ENCODE assay signal across 11 mouse cellular contexts in the genomic region with DNA sequence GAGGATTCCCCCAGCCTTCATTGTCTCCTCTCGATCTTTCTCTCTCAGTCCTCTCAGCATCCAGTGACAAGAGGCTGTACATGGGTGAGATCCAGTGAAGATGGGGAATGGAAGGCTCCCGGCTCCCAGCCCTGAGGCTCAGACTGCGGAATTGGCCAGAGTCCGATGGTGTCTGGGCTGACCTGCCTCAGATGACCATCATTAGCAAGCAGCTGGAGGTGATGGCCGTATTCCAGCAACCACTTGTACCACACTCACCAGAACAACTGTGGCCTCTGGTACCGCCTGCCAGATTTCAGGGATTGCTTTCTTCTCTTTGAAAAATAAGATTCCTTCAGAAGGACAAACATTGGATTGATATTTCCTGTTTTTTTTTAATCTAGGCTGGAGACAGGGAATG. TPM values are rescaled to one million over a fixed set of nuclear protein-coding genes. Genes with fewer than 3 reads are reported as not detected.
DNase-seq lines count a peak whose midpoint lies in the region; ATAC-seq lines count a peak whose summit lies in the region.
"Had no signal": no experiment of that assay in that cellular context is flagged by ENCODE, and none has a peak within 500 bp of the region (broad histone marks: within the 10 kb centered on the region; RNA-seq: fewer than 3 reads in every experiment).

No protein-coding gene starts in this region.

- no peak overlapping the region for H3K9ac ChIP-seq in heart, embryonic 11.5 days (ENCODE audit: low read depth, low read length)
- H3K9ac ChIP-seq: heart, embryonic 15.5 days; limb, embryonic 15.5 days had no signal

- no peak overlapping the region for H3K4me3 ChIP-seq in heart, embryonic 11.5 days (ENCODE audit: low read depth, low read length)
- no peak overlapping the region for H3K4me3 ChIP-seq in embryonic facial prominence, embryonic 10.5 days
- no peak overlapping the region for H3K4me3 ChIP-seq in hindbrain, embryonic 10.5 days
- H3K4me3 ChIP-seq: heart, embryonic 15.5 days; limb, embryonic 15.5 days had no signal

- no peaks in the 10 kb centered on the region for H3K27me3 ChIP-seq in heart, embryonic 11.5 days (ENCODE audit: control insufficient read depth, insufficient read depth, low read length)
- no peaks in the 10 kb centered on the region for H3K27me3 ChIP-seq in embryonic facial prominence, embryonic 10.5 days (replicated peaks; ENCODE audit: low read depth, poor library complexity, severe bottlenecking)
- H3K27me3 ChIP-seq in hindbrain, embryonic 10.5 days (ENCODE audit: insufficient read depth, poor library complexity, severe bottlenecking): no peaks in the 10 kb centered on the region
- H3K27me3 ChIP-seq: CH12.LX; heart, embryonic 15.5 days; limb, embryonic 15.5 days had no signal

- peak; percentile 97 for DNase-seq in heart, adult 11 months
- peak; percentile 62 to 77 for DNase-seq in adrenal gland, adult (ENCODE audit: inconsistent age in 2 of 2, low spot score in 1 of 2)
- DNase-seq in heart, adult 9 months (ENCODE audit: low spot score in 2 of 2): peak; percentile 57 to 69
- peak; percentile 44 to 61 for DNase-seq in lung, adult 18-20 months
- no peak for DNase-seq in embryonic facial prominence, embryonic 10.5 days (ENCODE audit: low spot score)
- no peak for DNase-seq in hindbrain, embryonic 10.5 days (ENCODE audit: low spot score)
- no peak for DNase-seq in embryo, embryonic 9.5 days (ENCODE audit: extremely low spot score)

- no peaks in the 10 kb centered on the region for H3K9me3 ChIP-seq in heart, embryonic 11.5 days (replicated peaks; ENCODE audit: control insufficient read depth, low read length)
- H3K9me3 ChIP-seq in embryonic facial prominence, embryonic 10.5 days: no peaks in the 10 kb centered on the region
- H3K9me3 ChIP-seq in hindbrain, embryonic 10.5 days: no peaks in the 10 kb centered on the region
- H3K9me3 ChIP-seq: heart, embryonic 15.5 days; limb, embryonic 15.5 days had no signal

- ATAC-seq in heart, embryonic 11.5 days (replicated peaks; ENCODE audit: insufficient number of reproducible peaks, low FRiP score, low TSS enrichment): no peak

- H3K4me2 ChIP-seq in heart, embryonic 11.5 days: no peak overlapping the region
- H3K4me2 ChIP-seq: heart, embryonic 15.5 days; limb, embryonic 15.5 days had no signal

- H3K4me1 ChIP-seq in heart, embryonic 11.5 days (ENCODE audit: control insufficient read depth, insufficient read depth, low read length): no peaks in the 10 kb centered on the region
- peaks cover 8% of the 10 kb centered on the region; the same call in 1 of the 2 replicates for H3K4me1 ChIP-seq in embryonic facial prominence, embryonic 10.5 days
- H3K4me1 ChIP-seq in hindbrain, embryonic 10.5 days (replicated peaks): peaks cover 22% of the 10 kb centered on the region; the same call in 1 of the 2 replicates
- H3K4me1 ChIP-seq: heart, embryonic 15.5 days; limb, embryonic 15.5 days had no signal

- H3K27ac ChIP-seq in heart, embryonic 11.5 days (ENCODE audit: low read depth, low read length): no peak overlapping the region
- H3K27ac ChIP-seq in embryonic facial prominence, embryonic 10.5 days (replicated peaks): no peak overlapping the region
- H3K27ac ChIP-seq in hindbrain, embryonic 10.5 days: no peak overlapping the region
- H3K27ac ChIP-seq: heart, embryonic 15.5 days; limb, embryonic 15.5 days had no signal

- 89% methylated on average over 6 of the region's 6 CpGs for WGBS in heart, embryonic 11.5 days (ENCODE audit: insufficient replicate concordance)
- 86% methylated on average over 6 of the region's 6 CpGs for WGBS in embryonic facial prominence, embryonic 10.5 days
- 73% methylated on average over 6 of the region's 6 CpGs for WGBS in hindbrain, embryonic 10.5 days

- H3K36me3 ChIP-seq in heart, embryonic 11.5 days (ENCODE audit: control insufficient read depth, insufficient read depth, low read length): peaks cover 13% of the 10 kb centered on the region
- H3K36me3 ChIP-seq in embryonic facial prominence, embryonic 10.5 days (replicated peaks): peaks cover 70% of the 10 kb centered on the region
- peaks cover 69% of the 10 kb centered on the region for H3K36me3 ChIP-seq in hindbrain, embryonic 10.5 days

RNA-seq across cellular contexts. Expression of gene Snrnp40, which starts 29.6 kb away (rescaled TPM):
- polyA plus RNA-seq in heart, embryonic 11.5 days (2014; fragmentation: Nextera tagmentation; extraction: Ambion mirVana): 87.0 and 94.0 TPM in 2 replicates
- 220 and 225 TPM in 2 replicates for polyA plus RNA-seq in embryonic facial prominence, embryonic 10.5 days (2016; fragmentation: Nextera tagmentation; extraction: Ambion mirVana)
- 204 and 221 TPM in 2 replicates for polyA plus RNA-seq in hindbrain, embryonic 10.5 days (2016; fragmentation: Nextera tagmentation; extraction: Ambion mirVana)

RNA-seq across cellular contexts. Expression of gene Zcchc17, which starts 29.8 kb away (rescaled TPM):
- 50.9 and 56.5 TPM in 2 replicates for polyA plus RNA-seq in heart, embryonic 11.5 days (2014; fragmentation: Nextera tagmentation; extraction: Ambion mirVana)
- polyA plus RNA-seq in embryonic facial prominence, embryonic 10.5 days (2016; fragmentation: Nextera tagmentation; extraction: Ambion mirVana): 70.9 and 73.3 TPM in 2 replicates
- polyA plus RNA-seq in hindbrain, embryonic 10.5 days (2016; fragmentation: Nextera tagmentation; extraction: Ambion mirVana): 70.6 and 70.8 TPM in 2 replicates

Comparison
In these comparisons a context has a peak if more than half of its experiments do, and no peak if none do; other contexts are left out.
1. DNase-seq: peak in heart, adult 11 months (single experiment), adrenal gland, adult (2 of 2), heart, adult 9 months (2 of 2) and lung, adult 18-20 months (2 of 2); none in embryonic facial prominence, embryonic 10.5 days (single experiment), hindbrain, embryonic 10.5 days (single experiment) and embryo, embryonic 9.5 days (single experiment).